Mouse (Mus musculus): ENCODE measurements around the gene Kcnq2. TPM values are rescaled to one million over a fixed set of nuclear protein-coding genes. Genes with fewer than 3 reads are reported as not detected.

Kcnq2 gene
- total RNA-seq, 2 experiments from 2014 or later, result 324 to 327 TPM

- DNase-seq (ENCODE audit: low spot score in 2 of 2), result no peak
These were observed 13.3 kb upstream of the Kcnq2 start for GRCm38 (mm10) chr2:181148318-181148955.

DNA sequence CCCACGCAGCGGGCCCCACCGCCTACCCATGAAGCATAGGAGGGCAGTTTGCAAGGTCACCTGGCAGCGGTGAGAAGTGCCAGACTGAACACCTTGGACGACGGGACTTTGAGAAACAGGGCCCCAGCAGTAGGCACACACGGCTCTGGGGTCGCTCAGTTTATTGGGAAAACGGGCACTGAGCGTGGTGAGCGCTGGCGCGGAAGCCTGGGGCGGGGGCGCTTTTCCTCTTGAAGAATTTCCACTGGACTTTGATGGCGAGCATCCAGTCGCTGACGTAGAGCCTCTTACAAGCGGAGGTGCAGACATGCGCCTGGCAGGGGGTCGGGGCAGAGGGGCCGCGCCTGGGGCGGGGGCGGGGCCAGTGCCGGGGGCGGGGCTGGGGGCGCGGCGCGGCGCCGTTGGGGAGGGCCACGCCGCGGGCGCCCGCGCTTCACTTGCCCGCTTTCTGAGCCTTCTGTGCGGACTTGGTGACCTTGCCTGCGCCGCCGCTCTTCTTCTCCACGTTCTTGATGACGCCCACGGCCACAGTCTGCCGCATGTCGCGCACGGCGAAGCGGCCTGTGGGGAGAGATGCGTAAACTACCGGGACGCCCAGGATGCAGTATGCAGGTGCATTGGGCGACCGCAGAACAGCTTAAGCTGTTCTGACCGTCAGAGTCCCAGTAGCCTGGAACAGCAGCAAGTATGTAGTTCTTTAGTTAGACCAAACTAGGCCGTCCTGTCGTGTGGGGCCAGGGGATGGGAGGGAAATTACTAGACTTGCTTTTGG is 12.6 kb upstream of the Kcnq2 start:
- no peak for DNase-seq (ENCODE audit: low spot score in 2 of 2)

- DNase-seq (ENCODE audit: low spot score in 2 of 2), result no peak
These were observed 12.0 kb upstream of the Kcnq2 start for GRCm38 (mm10) chr2:181146976-181147545.

DNA sequence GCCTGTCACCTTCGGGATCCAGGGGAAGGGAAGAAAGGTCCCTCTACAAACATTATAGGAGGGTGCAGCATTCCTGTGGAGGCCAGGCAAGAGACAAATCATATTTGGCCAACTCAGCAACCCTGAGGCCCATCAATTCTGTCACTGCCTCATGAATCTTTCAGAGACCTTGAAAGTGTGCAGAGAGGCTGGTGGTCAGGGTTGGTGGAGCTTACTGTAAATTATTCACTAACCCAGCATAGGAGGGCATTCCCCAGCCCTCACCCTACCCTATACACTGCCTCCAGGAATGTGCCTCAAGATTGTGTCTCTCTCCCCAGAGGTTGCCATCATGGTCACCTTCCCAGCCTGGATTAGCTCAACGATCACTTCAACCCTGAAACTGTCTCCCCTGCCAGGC is 9.6 kb upstream of the Kcnq2 start:
- no peak for DNase-seq (ENCODE audit: low spot score in 2 of 2)

DNA sequence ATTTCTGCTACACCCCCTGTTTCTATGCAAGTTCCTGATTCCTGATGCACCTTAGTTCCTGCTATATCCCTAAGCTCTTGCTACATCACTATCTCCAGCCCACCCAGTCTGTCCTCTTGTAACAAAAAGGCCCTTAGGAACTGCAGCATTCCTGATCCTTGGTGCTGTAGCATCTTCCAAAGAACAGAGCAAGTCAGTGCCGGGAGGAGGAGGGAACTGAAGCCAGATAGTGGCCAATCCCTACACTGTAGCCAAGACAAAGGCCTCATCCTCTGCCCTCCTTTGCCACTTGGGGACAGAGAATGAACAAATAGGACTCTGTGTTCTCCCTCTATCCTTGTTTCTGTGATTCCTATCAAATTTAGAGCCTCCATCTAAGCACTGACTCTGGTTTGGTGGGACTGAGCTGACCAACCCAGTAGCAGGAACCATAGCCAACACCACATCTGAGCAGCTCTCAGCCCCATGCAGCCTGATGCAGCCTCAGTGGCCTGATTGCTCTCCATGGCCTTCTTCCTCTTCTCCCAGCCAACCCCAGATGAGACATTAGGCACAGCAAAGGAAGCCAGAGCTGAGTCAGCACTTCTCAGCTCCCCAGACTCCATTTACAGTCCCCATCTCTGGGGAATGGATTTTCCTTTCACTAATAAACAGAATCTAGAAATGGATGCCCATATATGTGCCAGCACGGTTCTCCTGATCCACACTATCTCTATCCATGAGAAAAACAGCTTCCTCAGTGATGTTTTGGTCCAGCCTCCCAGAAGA is 8.6 kb upstream of the Kcnq2 start:
- no peak for DNase-seq (ENCODE audit: low spot score in 2 of 2)

- DNase-seq (ENCODE audit: low spot score in 2 of 2), result peak in 1 of 2 experiments; percentile 75
These were observed 7.6 kb upstream of the Kcnq2 start for GRCm38 (mm10) chr2:181142703-181143135.

DNA sequence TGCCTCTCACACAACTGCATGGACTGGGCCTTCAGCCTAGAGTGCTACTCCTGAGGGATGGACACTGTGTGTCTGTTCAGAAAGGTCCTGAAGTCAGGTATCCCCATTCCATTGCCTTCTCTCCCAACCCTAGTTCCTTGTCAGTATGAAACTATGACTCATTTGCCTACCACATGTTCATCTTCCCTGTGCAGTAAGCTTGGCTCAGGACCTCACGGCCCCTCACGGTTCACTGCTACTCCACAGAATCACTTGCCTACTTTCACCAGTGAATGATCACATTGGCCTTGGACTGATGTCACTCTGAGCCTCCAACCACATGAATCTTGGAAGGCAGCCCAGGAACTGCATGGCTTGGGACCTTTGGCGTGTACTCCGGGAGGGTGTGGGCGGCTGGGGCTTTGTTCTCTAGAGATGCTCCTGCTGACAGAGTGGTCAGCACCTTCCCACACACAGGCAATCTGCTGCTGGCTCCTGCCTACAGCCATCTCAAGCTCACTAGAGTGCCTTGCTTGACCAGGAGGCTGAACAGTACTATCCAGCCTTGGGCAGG is 4.6 kb upstream of the Kcnq2 start:
- no peak for DNase-seq (ENCODE audit: low spot score in 2 of 2)

DNA sequence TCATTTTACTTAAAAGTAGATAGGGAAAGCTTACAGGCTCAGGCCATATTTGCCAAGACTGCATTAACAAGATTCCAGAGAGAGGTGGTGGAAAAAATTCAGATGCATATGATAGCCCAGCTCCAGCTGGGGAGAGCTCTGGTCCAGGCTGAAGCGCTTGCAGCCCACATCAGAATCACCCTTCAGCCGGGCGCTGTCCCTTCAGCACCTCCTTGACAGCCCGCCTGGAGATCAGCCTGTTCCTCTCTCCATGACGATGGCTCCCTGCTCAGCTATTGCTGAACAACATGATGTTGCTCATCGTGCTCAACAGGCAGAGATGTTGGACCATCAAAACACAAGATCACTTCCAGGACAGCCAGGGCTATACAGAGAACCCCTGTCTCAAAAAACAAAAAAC is 1.8 kb upstream of the Kcnq2 start:
- DNase-seq (ENCODE audit: low spot score in 2 of 2), result no peak

DNA sequence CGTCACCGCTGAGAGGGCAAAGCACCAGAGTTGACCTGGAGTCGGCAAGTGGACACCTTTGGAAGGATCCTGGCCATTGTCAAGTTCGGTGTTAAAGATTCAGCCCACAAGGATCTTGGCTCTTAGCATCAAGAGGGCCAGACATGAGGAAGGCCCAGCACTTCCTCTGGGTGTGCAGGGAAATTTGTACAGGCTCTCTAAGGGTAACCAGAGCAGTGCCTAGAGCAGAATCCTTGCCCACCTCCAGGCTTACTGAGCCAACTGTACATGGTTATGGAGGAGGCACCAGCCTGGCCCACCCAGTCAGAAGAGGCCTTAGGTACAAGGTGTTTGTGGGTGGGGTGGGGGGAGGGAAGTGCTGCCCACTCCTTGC is 332 bp upstream of the Kcnq2 start:
- DNase-seq (ENCODE audit: low spot score in 2 of 2), result no peak

- DNase-seq (ENCODE audit: low spot score in 2 of 2), result peak in 1 of 2 experiments; percentile 67
These were observed 1.1 kb downstream of the Kcnq2 start for GRCm38 (mm10) chr2:181133837-181134590.

DNA sequence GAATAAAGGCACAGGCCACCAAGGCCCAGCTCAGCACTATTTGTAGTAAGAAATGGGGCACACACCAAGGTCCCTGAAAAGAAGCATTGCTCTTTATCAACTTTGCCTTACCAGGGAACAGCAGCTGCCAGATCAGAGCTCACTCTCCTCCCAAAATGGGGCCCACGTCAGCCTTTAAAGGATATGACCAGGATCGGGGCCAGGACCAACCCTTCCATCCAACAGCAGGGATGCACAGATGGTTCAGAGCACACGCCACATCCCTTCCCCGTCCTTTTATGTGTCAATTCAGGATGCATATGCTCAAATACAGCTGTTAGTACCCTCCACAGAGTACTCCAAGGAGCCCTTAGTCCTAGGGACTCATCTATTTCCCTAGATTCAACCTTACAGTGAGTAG is 4.9 kb downstream of the Kcnq2 start:
- DNase-seq (ENCODE audit: low spot score in 2 of 2), result peak in 1 of 2 experiments; percentile 72

- no peak for DNase-seq (ENCODE audit: low spot score in 2 of 2)
These were observed 6.1 kb downstream of the Kcnq2 start for GRCm38 (mm10) chr2:181128963-181129362.

DNA sequence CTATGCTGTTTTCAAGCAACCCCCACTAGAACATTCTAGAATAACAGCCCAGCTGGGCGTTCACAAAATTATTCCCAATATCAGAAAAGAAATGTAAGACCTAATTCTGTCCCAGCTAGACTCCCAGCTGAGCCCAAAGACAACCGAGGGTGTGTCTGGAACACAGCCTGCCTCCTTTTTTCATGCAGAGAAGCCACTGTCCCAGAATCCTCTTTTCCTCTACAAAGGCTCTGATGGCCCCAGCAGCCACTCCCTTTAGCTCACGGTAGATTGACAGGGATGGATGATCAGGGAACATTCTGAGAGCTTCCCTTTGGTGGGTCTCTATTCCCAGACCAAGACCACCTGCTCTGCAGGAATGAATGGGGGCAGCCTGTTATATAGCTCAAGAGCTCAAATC is 7.3 kb downstream of the Kcnq2 start:
- DNase-seq (ENCODE audit: low spot score in 2 of 2), result no peak

GRCm38 (mm10) chr2:181125726-181126455 is 9.2 kb downstream of the Kcnq2 start:
- peak in 1 of 2 experiments; percentile 52 for DNase-seq (ENCODE audit: low spot score in 2 of 2)

GRCm38 (mm10) chr2:181122642-181123041 is 12.5 kb downstream of the Kcnq2 start:
- no peak for DNase-seq (ENCODE audit: low spot score in 2 of 2)

DNA sequence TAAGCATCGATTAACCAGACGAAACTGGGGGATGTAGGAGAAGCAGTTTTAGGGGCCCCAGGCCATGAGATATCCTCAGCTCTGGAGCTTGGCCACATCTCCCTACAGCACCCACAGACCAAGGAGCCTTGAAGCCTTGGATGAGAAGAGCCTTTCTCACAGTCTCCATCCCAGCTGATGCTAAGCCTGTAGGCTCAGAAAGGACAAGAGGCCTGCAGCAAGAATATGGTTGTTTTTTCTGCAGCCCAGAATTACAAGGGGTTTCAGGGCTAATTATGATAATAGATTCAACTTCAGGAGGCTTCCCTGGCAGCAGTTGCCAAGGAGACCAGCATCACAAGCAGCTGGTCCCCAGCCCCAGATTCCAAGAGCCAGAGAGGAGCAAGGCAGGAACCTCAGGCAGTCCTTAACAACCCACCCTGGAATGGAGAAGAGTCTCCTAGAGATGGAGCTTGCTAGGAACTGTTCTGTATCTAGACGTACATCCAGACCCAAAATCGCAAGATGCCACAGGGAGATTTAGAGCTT is 14.1 kb downstream of the Kcnq2 start:
- DNase-seq (ENCODE audit: low spot score in 2 of 2), result peak in 1 of 2 experiments; percentile 55

DNA sequence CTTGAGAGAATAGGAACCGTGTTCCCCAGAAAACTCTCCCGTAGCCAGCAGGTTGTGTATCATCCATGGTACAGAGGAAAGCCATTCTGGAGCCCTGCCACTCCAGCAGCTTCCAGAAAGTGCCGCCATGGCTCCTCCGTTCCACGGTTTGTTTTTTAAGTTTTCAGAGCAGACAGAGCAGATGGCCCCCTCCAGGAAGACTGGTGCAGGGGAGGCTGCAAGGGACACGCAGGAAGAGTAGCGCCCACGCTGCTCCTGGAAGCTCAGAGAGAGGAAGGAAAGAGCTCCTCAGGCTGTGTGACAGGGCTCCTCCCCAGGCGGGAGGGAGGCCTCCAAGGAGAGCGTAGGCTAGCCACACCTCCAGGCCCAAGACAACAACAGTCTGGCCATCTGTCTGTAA is 15.1 kb downstream of the Kcnq2 start:
- DNase-seq (ENCODE audit: low spot score in 2 of 2), result peak; percentile 83 to 88

- no peak for DNase-seq (ENCODE audit: low spot score in 2 of 2)
These were observed 18.7 kb downstream of the Kcnq2 start for GRCm38 (mm10) chr2:181116436-181116835.

- DNase-seq (ENCODE audit: low spot score in 2 of 2), result no peak
These were observed 19.7 kb downstream of the Kcnq2 start for GRCm38 (mm10) chr2:181115367-181115766.

Data from layer of hippocampus, adult 18-20 months (tissue).